Mouse (Mus musculus) MEL (cell line): ENCODE measurements around the gene Klk1. TPM values are rescaled to one million over a fixed set of nuclear protein-coding genes. Genes with fewer than 3 reads are reported as not detected.

ENCODE experiments used
- DNase-seq: peaks from one replicate; pipeline ENCODE4 v3.0.0; 2011; ENCODE audit warnings: low read depth, low spot score
- H3K27ac ChIP-seq: 2 replicates; pipeline ENCODE4 v1.5.1; 2012; ENCODE audit warnings: low read depth, mild to moderate bottlenecking, control low read depth, low read length, moderate library complexity; ENCODE audit not compliant: control insufficient read depth
- H3K27me3 ChIP-seq, 2 experiments: fragments of 150-350 bp in 1 of 2; sonication (generic) in 1 of 2; 2 replicates each; pipeline ENCODE4 v1.6.1; 2012; ENCODE audit warnings: low read length in 2 of 2, mild to moderate bottlenecking in 2 of 2, improper control_type of control experiment in 1 of 2, moderate library complexity in 1 of 2; ENCODE audit not compliant: insufficient read depth in 2 of 2, control insufficient read depth in 1 of 2
- H3K36me3 ChIP-seq, 2 experiments: 2 replicates each; pipeline ENCODE4 v1.6.1; 2012 to 2014; ENCODE audit warnings: low read length in 2 of 2, improper control_type of control experiment in 1 of 2, inconsistent platforms in 1 of 2, mild to moderate bottlenecking in 1 of 2; ENCODE audit not compliant: insufficient read depth in 2 of 2, control insufficient read depth in 1 of 2
- H3K4me1 ChIP-seq, 2 experiments: fragments of 150-350 bp in 1 of 2; sonication (generic) in 1 of 2; 2 replicates each; pipeline ENCODE4 v1.6.1; 2012; ENCODE audit warnings: low read length in 2 of 2, improper control_type of control experiment in 1 of 2, mild to moderate bottlenecking in 1 of 2; ENCODE audit not compliant: insufficient read depth in 2 of 2, control insufficient read depth in 1 of 2
- H3K4me3 ChIP-seq, 2 experiments: fragments of 150-350 bp in 1 of 2; sonication (generic) in 1 of 2; 2 replicates each; pipeline ENCODE4 v1.5.1; 2012; ENCODE audit warnings: low read depth in 2 of 2, low read length in 2 of 2, mild to moderate bottlenecking in 2 of 2, moderate library complexity in 2 of 2, control low read depth in 1 of 2, improper control_type of control experiment in 1 of 2; ENCODE audit not compliant: control insufficient read depth in 1 of 2, insufficient read depth in 1 of 2
- H3K79me2 ChIP-seq: 2 replicates; pipeline ENCODE4 v1.6.1; 2012; ENCODE audit warnings: mild to moderate bottlenecking, low read length, moderate library complexity; ENCODE audit not compliant: control insufficient read depth, poor library complexity, insufficient read depth
- H3K9ac ChIP-seq: 2 replicates; pipeline ENCODE4 v1.6.1; 2012; ENCODE audit warnings: low read depth, mild to moderate bottlenecking, control low read depth, low read length, moderate library complexity; ENCODE audit not compliant: control insufficient read depth, poor library complexity, severe bottlenecking
- H3K9me3 ChIP-seq: fragments of 150-350 bp; sonication (generic); replicated peaks from 2 replicates; pipeline ENCODE4 v1.6.1; 2012; ENCODE audit warnings: mild to moderate bottlenecking, low read length, improper control_type of control experiment, moderate library complexity; ENCODE audit not compliant: insufficient read depth
- CHD1 ChIP-seq: IDR thresholded peaks from 2 replicates; pipeline ENCODE4 v1.6.1; 2012; ENCODE audit warnings: low read depth, mild to moderate bottlenecking, inconsistent platforms, low read length, improper control_type of control experiment
- CHD2 ChIP-seq: IDR thresholded peaks from 2 replicates; pipeline ENCODE4 v1.6.1; 2011; ENCODE audit warnings: low read length, improper control_type of control experiment
- E2F4 ChIP-seq: IDR thresholded peaks from 2 replicates; pipeline ENCODE4 v1.6.1; 2011; ENCODE audit warnings: low read depth, low read length, improper control_type of control experiment, borderline replicate concordance
- GABPA ChIP-seq: IDR thresholded peaks from 2 replicates; pipeline ENCODE4 v1.6.1; 2012; ENCODE audit warnings: low read depth, mild to moderate bottlenecking, inconsistent platforms, low read length, improper control_type of control experiment, moderate library complexity
- GATA1 ChIP-seq: IDR thresholded peaks from 2 replicates; pipeline ENCODE4 v1.6.1; 2011; ENCODE audit warnings: low read depth, low read length, improper control_type of control experiment
- JUND ChIP-seq: IDR thresholded peaks from 2 replicates; pipeline ENCODE4 v1.6.1; 2011; ENCODE audit warnings: low read depth, mild to moderate bottlenecking, improper control_type of control experiment, low read length
- KAT2A ChIP-seq: conservative IDR thresholded peaks from 2 replicates; pipeline ENCODE4 v1.6.1; 2012; ENCODE audit warnings: low read depth, low read length, improper control_type of control experiment, inconsistent platforms
- MAFK ChIP-seq: IDR thresholded peaks from 2 replicates; pipeline ENCODE4 v1.6.1; 2011; ENCODE audit warnings: low read depth, mild to moderate bottlenecking, low read length, improper control_type of control experiment, borderline replicate concordance
- MAX ChIP-seq: IDR thresholded peaks from 2 replicates; pipeline ENCODE4 v1.6.1; 2011; ENCODE audit warnings: low read length, improper control_type of control experiment
- MAZ ChIP-seq: IDR thresholded peaks from 2 replicates; pipeline ENCODE4 v1.6.1; 2012; ENCODE audit warnings: low read depth, mild to moderate bottlenecking, inconsistent platforms, low read length, improper control_type of control experiment
- MEF2A ChIP-seq: IDR thresholded peaks from 2 replicates; pipeline ENCODE4 v1.6.1; 2014; ENCODE audit warnings: low read depth, mild to moderate bottlenecking, inconsistent platforms, low read length, improper control_type of control experiment; ENCODE audit not compliant: poor library complexity, insufficient replicate concordance, severe bottlenecking; ENCODE audit errors: extremely low read depth
- MYB ChIP-seq: IDR thresholded peaks from 2 replicates; pipeline ENCODE4 v1.6.1; 2011; ENCODE audit warnings: mild to moderate bottlenecking, low read depth, low read length, improper control_type of control experiment
- MYC ChIP-seq: IDR thresholded peaks from 2 replicates; pipeline ENCODE4 v1.6.1; 2011; ENCODE audit warnings: low read depth, mild to moderate bottlenecking, low read length, improper control_type of control experiment, moderate library complexity
- NRF1 ChIP-seq: IDR thresholded peaks from 2 replicates; pipeline ENCODE4 v1.6.1; 2014; ENCODE audit warnings: low read depth, mild to moderate bottlenecking, inconsistent platforms, low read length, improper control_type of control experiment, moderate library complexity; ENCODE audit not compliant: poor library complexity, insufficient read depth, severe bottlenecking
- POLR2AphosphoS5 ChIP-seq: IDR thresholded peaks from 2 replicates; pipeline ENCODE4 v1.6.1; 2012; ENCODE audit warnings: low read depth, borderline replicate concordance, mild to moderate bottlenecking, inconsistent platforms, low read length, moderate library complexity, mixed read lengths
- SIN3A ChIP-seq: IDR thresholded peaks from 2 replicates; pipeline ENCODE4 v1.6.1; 2012; ENCODE audit warnings: low read length, improper control_type of control experiment, inconsistent platforms
- SMC3 ChIP-seq: IDR thresholded peaks from 2 replicates; pipeline ENCODE4 v1.6.1; 2011; ENCODE audit warnings: low read depth, low read length, improper control_type of control experiment
- TBP ChIP-seq: IDR thresholded peaks from 2 replicates; pipeline ENCODE4 v1.8.0; 2011; ENCODE audit warnings: low read depth, low read length, improper control_type of control experiment
- TCF12 ChIP-seq: IDR thresholded peaks from 2 replicates; pipeline ENCODE4 v1.6.1; 2014; ENCODE audit warnings: low read depth, mild to moderate bottlenecking, inconsistent platforms, low read length, improper control_type of control experiment, moderate library complexity
- ZKSCAN1 ChIP-seq: IDR thresholded peaks from 2 replicates; pipeline ENCODE4 v1.6.1; 2012; ENCODE audit warnings: low read depth, mild to moderate bottlenecking, inconsistent platforms, low read length, improper control_type of control experiment, moderate library complexity
- ZNF384 ChIP-seq: IDR thresholded peaks from 2 replicates; pipeline ENCODE4 v1.6.1; 2012; ENCODE audit warnings: low read depth, mild to moderate bottlenecking, inconsistent platforms, low read length, improper control_type of control experiment
- polyA plus RNA-seq, 2 experiments: library from polyadenylated mRNA; stranded (reverse) in 1 of 2; unstranded in 1 of 2; fragments of >175 nt in 1 of 2; fragments of >200 nt in 1 of 2; gene quantifications; 2 replicates each; pipeline versions ENCODE4 v1.2.1 to v1.2.4; 2012; ENCODE audit warnings: low replicate concordance in 2 of 2, low read depth in 1 of 2; ENCODE audit not compliant: insufficient read length in 2 of 2, insufficient read depth in 1 of 2, missing spikeins in 1 of 2
- total RNA-seq: library from RNA; depleted of rRNA; stranded (reverse); fragments of 300-350 nt; gene quantifications from 2 replicates; pipeline ENCODE4 v1.2.3, GENCODE M21; 2012

Gene Klk1
- total and polyA plus RNA-seq, 3 experiments = not detected

GRCm38 (mm10) chr7:44268117-44268516 is 43.0 kb downstream of the Klk1 start:
- Histone ChIP-seq H3K4me1 (no peaks in the 10 kb centered on the region), H3K9me3 (no peaks in the 10 kb centered on the region), H3K79me2 (no peaks in the 10 kb centered on the region), H3K9ac (no peak overlapping the region)
- TF ChIP-seq CHD2 (no peak), E2F4 (no peak), MAX (no peak), ZKSCAN1 (no peak), SMC3 (no peak), NRF1 (no peak)
- TF ChIP-seq, all 39 proteins: peak for 0
- Histone ChIP-seq H3K27ac (no peak overlapping the region), H3K36me3 (no peaks in the 10 kb centered on the region), H3K27me3 (no peaks in the 10 kb centered on the region), H3K4me3 (no peak overlapping the region)
- no peak for DNase-seq

GRCm38 (mm10) chr7:44269397-44269796 is 44.2 kb downstream of the Klk1 start:
- H3K27ac ChIP-seq = no peak overlapping the region
- TF ChIP-seq MEF2A (no peak), CHD1 (no peak), SIN3A (no peak), JUND (no peak), CHD2 (no peak), MYC (no peak), MAFK (no peak), TBP (no peak), TCF12 (no peak), KAT2A (no peak), MAZ (no peak), GABPA (no peak), GATA1 (no peak), MYB (no peak), POLR2AphosphoS5 (no peak), ZNF384 (no peak)
- TF ChIP-seq, all 39 proteins: peak for 0
- Histone ChIP-seq H3K27me3 (no peaks in the 10 kb centered on the region), H3K9ac (no peak overlapping the region), H3K4me1 (no peaks in the 10 kb centered on the region), H3K36me3 (no peaks in the 10 kb centered on the region), H3K79me2 (no peaks in the 10 kb centered on the region), H3K9me3 (no peaks in the 10 kb centered on the region), H3K4me3 (no peak overlapping the region)
- no peak for DNase-seq
